Mouse (Mus musculus) stomach, postnatal 0 days (tissue): Measurements from ENCODE around the gene Tmem174. TPM values are rescaled to one million over a fixed set of nuclear protein-coding genes. Genes with fewer than 3 reads are reported as not detected.

ENCODE experiments used
- ATAC-seq: fragments of 200-750 bp; cut with Nextera tagmentation; 2 replicates; pipeline ENCODE4 v1.8.0; 2017; ENCODE audit not compliant: low FRiP score, low TSS enrichment
- DNase-seq: peaks from one replicate; pipeline ENCODE4 v3.0.0-alpha.2; 2016; ENCODE audit warnings: low spot score
- H3K27ac ChIP-seq: fragments of 300-500 bp; sonication (generic); replicated peaks from 2 replicates; pipeline ENCODE4 v1.5.1; 2014; ENCODE audit warnings: mild to moderate bottlenecking, control low read depth
- H3K27me3 ChIP-seq: fragments of 300-500 bp; sonication (generic); 2 replicates; pipeline ENCODE4 v1.6.1; 2014; ENCODE audit warnings: low read length; ENCODE audit not compliant: control insufficient read depth, insufficient read depth
- H3K36me3 ChIP-seq: fragments of 300-500 bp; sonication (generic); 2 replicates; pipeline ENCODE4 v1.6.1; 2014; ENCODE audit warnings: low read length, mixed read lengths; ENCODE audit not compliant: control insufficient read depth, insufficient read depth
- H3K4me1 ChIP-seq: fragments of 300-500 bp; sonication (generic); replicated peaks from 2 replicates; pipeline ENCODE4 v1.6.1; 2014; ENCODE audit warnings: antibody characterized with exemption; ENCODE audit not compliant: control insufficient read depth, insufficient read depth
- H3K4me2 ChIP-seq: fragments of 300-500 bp; sonication (generic); replicated peaks from 2 replicates; pipeline ENCODE4 v1.6.1; 2014; ENCODE audit warnings: low read depth, mild to moderate bottlenecking, control low read depth, moderate library complexity
- H3K4me3 ChIP-seq: fragments of 300-500 bp; sonication (generic); 2 replicates; pipeline ENCODE4 v1.5.1; 2014; ENCODE audit warnings: low read depth, low read length, control low read depth
- H3K9ac ChIP-seq: fragments of 300-500 bp; sonication (generic); 2 replicates; pipeline ENCODE4 v1.6.1; 2014; ENCODE audit warnings: mild to moderate bottlenecking, low read length, control low read depth, mixed read lengths
- H3K9me3 ChIP-seq: fragments of 300-500 bp; sonication (generic); 2 replicates; pipeline ENCODE4 v1.6.1; 2016; ENCODE audit warnings: low read length; ENCODE audit not compliant: control insufficient read depth
- CTCF ChIP-seq: IDR thresholded peaks from 2 replicates; pipeline ENCODE4 v1.5.1; 2016; ENCODE audit warnings: antibody characterized with exemption, low read depth, mild to moderate bottlenecking, moderate library complexity
- EP300 ChIP-seq: optimal IDR thresholded peaks from 2 replicates; pipeline ENCODE3; 2016; ENCODE audit warnings: antibody characterized with exemption
- WGBS: fragments of 180-500 bp; shearing (Covaris S2); extraction: QIAGEN DNeasy Blood & Tissue Kit; methylation state at CpG from one replicate; pipeline ENCODE4 v1.1.7; 2014; 5-methylcytosine and 5-hydroxymethylcytosine counted together
- polyA plus RNA-seq: library from polyadenylated mRNA; unstranded; fragments of >200 nt; fragmentation: Nextera tagmentation; extraction: Ambion mirVana; gene quantifications from 2 replicates; pipeline ENCODE4 v1.2.1, GENCODE M21; 2015

Tmem174 gene
- polyA plus RNA-seq, 1 experiment from 2014 or later: not detected

GRCm38 (mm10) chr13:98596746-98597145 lies 40.5 kb downstream of the Tmem174 start:
- 84% methylated on average over 4 of the region's 4 CpGs for WGBS

DNA sequence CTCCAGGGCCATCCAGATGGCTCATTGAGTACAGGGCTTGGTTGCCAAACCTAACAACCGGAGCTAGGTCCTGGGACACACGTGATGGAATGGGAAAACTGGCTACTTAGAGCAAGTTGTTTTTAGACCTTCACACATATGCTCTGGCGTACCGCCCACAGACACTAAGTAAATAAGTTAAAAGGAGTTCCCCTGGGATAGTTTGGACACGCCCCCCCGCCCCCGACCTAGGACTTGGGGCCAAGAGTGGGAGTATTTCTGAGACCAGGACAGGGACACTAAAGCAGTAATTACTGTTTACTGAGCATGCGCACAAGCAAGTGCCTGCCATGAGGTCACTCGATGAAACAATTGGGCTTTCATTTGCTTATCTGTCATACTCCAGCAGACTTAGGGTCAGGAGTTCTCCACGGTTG lies 42.5 kb downstream of the Tmem174 start:
- H3K4me3 ChIP-seq: no peak overlapping the region
- no peak for TF ChIP-seq EP300
- ATAC-seq (peak; percentile 33; the same call in 1 of the 2 replicates), DNase-seq (peak; percentile 60)
- H3K27ac ChIP-seq: no peak overlapping the region
- 66% methylated on average over 10 of the region's 10 CpGs for WGBS
- H3K27me3 ChIP-seq: no peaks in the 10 kb centered on the region
- no peaks in the 10 kb centered on the region for H3K9me3 ChIP-seq
- no peaks in the 10 kb centered on the region; the same call in 1 of the 2 replicates for H3K4me1 ChIP-seq
- no peak overlapping the region for H3K9ac ChIP-seq
- H3K36me3 ChIP-seq: no peaks in the 10 kb centered on the region
- H3K4me2 ChIP-seq: no peak overlapping the region

More at GRCm38 (mm10) chr13:98596746-98597145, 40.5 kb downstream of the Tmem174 start:
- no peaks in the 10 kb centered on the region for H3K27me3 ChIP-seq
- TF ChIP-seq EP300 (no peak), CTCF (peak; percentile 73)
- no peak overlapping the region for H3K4me2 ChIP-seq
- ATAC-seq (no peak; the same call in 1 of the 2 replicates), DNase-seq (no peak)
- H3K9ac ChIP-seq: no peak overlapping the region
- H3K9me3 ChIP-seq: no peaks in the 10 kb centered on the region
- H3K4me3 ChIP-seq: no peak overlapping the region
- no peaks in the 10 kb centered on the region for H3K4me1 ChIP-seq
- no peak overlapping the region for H3K27ac ChIP-seq
- no peaks in the 10 kb centered on the region for H3K36me3 ChIP-seq

GRCm38 (mm10) chr13:98593938-98594539 lies 43.2 kb downstream of the Tmem174 start:
- Histone ChIP-seq H3K4me2 (no peak overlapping the region), H3K9ac (no peak overlapping the region), H3K27ac (0 out of 2 replicates have a peak overlapping the region, but pooled peaks have one; percentile 40), H3K4me1 (no peaks in the 10 kb centered on the region; the same call in 1 of the 2 replicates), H3K36me3 (no peaks in the 10 kb centered on the region), H3K9me3 (no peaks in the 10 kb centered on the region), H3K27me3 (no peaks in the 10 kb centered on the region), H3K4me3 (no peak overlapping the region)
- peak; percentile 53; the same call in 1 of the 2 replicates for ATAC-seq
- DNase-seq: no peak
- TF ChIP-seq CTCF (no peak), EP300 (no peak)
- 43% methylated on average over 11 of the region's 11 CpGs for WGBS

GRCm38 (mm10) chr13:98591406-98591805 lies 45.8 kb downstream of the Tmem174 start:
- Histone ChIP-seq H3K27me3 (no peaks in the 10 kb centered on the region), H3K27ac (no peak overlapping the region), H3K36me3 (no peaks in the 10 kb centered on the region), H3K4me3 (no peak overlapping the region), H3K4me2 (no peak overlapping the region), H3K4me1 (no peaks in the 10 kb centered on the region; the same call in 1 of the 2 replicates), H3K9ac (no peak overlapping the region), H3K9me3 (no peaks in the 10 kb centered on the region)
- WGBS: 40% methylated on average over 6 of the region's 6 CpGs
- ATAC-seq (no peak), DNase-seq (no peak)
- no peak for TF ChIP-seq CTCF
- no peak for TF ChIP-seq EP300

GRCm38 (mm10) chr13:98590693-98591389 lies 46.4 kb downstream of the Tmem174 start:
- H3K4me2 ChIP-seq: no peak overlapping the region
- H3K9ac ChIP-seq: no peak overlapping the region
- TF ChIP-seq CTCF: no peak
- no peak for TF ChIP-seq EP300
- no peak overlapping the region for H3K27ac ChIP-seq
- no peaks in the 10 kb centered on the region for H3K27me3 ChIP-seq
- no peak for ATAC-seq
- no peaks in the 10 kb centered on the region for H3K9me3 ChIP-seq
- WGBS: 54% methylated on average over 6 of the region's 6 CpGs
- no peak for DNase-seq
- no peaks in the 10 kb centered on the region; the same call in 1 of the 2 replicates for H3K4me1 ChIP-seq
- H3K4me3 ChIP-seq: no peak overlapping the region
- no peaks in the 10 kb centered on the region for H3K36me3 ChIP-seq

- Histone ChIP-seq H3K9me3 (no peaks in the 10 kb centered on the region), H3K27me3 (no peaks in the 10 kb centered on the region), H3K27ac (no peak overlapping the region), H3K4me2 (peak overlapping the region; percentile 68; the same call in 1 of the 2 replicates), H3K36me3 (no peaks in the 10 kb centered on the region), H3K4me3 (peak overlapping the region; percentile 45; the same call in 1 of the 2 replicates), H3K4me1 (no peaks in the 10 kb centered on the region; the same call in 1 of the 2 replicates), H3K9ac (no peak overlapping the region)
- no peak for ATAC-seq
- no peak for DNase-seq
- 32% methylated on average over 9 of the region's 9 CpGs for WGBS
- TF ChIP-seq EP300: no peak
- no peak for TF ChIP-seq CTCF
Observed at GRCm38 (mm10) chr13:98589572-98589971, 47.6 kb downstream of the Tmem174 start.
